Mouse (Mus musculus): Measurements from ENCODE around the gene Stra8. TPM values are rescaled to one million over a fixed set of nuclear protein-coding genes. Genes with fewer than 3 reads are reported as not detected.

Stra8 gene
- polyA plus RNA-seq, 1 experiment from 2014 or later = not detected

GRCm38 (mm10) chr6:34877509-34878321, 42.2 kb upstream of the Stra8 start, which contains the start of gene Cyren:
Gene Cyren (minus strand): TSS chr6:34878060.
- Histone ChIP-seq H3K36me3 (ENCODE audit: control insufficient read depth, insufficient read depth, low read length) (no peaks in the 10 kb centered on the region; the same call in 1 of the 2 replicates), H3K4me2 (ENCODE audit: low read depth, severe bottlenecking) (peak within 1 kb of the TSS; percentile 58), H3K27ac (replicated peaks; ENCODE audit: low read depth, low read length) (peak within 1 kb of the TSS; percentile 81), H3K9ac (ENCODE audit: low read length) (peak within 1 kb of the TSS; percentile 89), H3K9me3 (ENCODE audit: control insufficient read depth, low read length) (no peaks in the 10 kb centered on the region), H3K4me3 (ENCODE audit: low read depth, low read length) (peak within 1 kb of the TSS; percentile 66), H3K27me3 (ENCODE audit: control insufficient read depth, insufficient read depth, low read length) (no peaks in the 10 kb centered on the region), H3K4me1 (ENCODE audit: control insufficient read depth, insufficient read depth, low read length) (peaks cover 8% of the 10 kb centered on the region)
- peak; percentile 92 for DNase-seq (ENCODE audit: low spot score)
- WGBS = under 1% methylated on average over 56 of the region's 56 CpGs
- peak; percentile 88 for ATAC-seq (ENCODE audit: insufficient number of reproducible peaks, low FRiP score, low TSS enrichment, low read depth)

GRCm38 (mm10) chr6:34879101-34879740, 40.7 kb upstream of the Stra8 start:
- ATAC-seq (ENCODE audit: insufficient number of reproducible peaks, low FRiP score, low TSS enrichment, low read depth) (no peak), DNase-seq (ENCODE audit: low spot score) (no peak)
- Histone ChIP-seq H3K4me1 (ENCODE audit: control insufficient read depth, insufficient read depth, low read length) (peaks cover 8% of the 10 kb centered on the region), H3K27ac (replicated peaks; ENCODE audit: low read depth, low read length) (no peak overlapping the region), H3K9ac (ENCODE audit: low read length) (no peak overlapping the region), H3K36me3 (ENCODE audit: control insufficient read depth, insufficient read depth, low read length) (no peaks in the 10 kb centered on the region), H3K4me3 (ENCODE audit: low read depth, low read length) (no peak overlapping the region), H3K4me2 (ENCODE audit: low read depth, severe bottlenecking) (no peak overlapping the region), H3K9me3 (ENCODE audit: control insufficient read depth, low read length) (no peaks in the 10 kb centered on the region), H3K27me3 (ENCODE audit: control insufficient read depth, insufficient read depth, low read length) (no peaks in the 10 kb centered on the region)
- WGBS = 87% methylated on average over 16 of the region's 16 CpGs

- Histone ChIP-seq H3K27ac (replicated peaks; ENCODE audit: low read depth, low read length) (no peak overlapping the region), H3K27me3 (ENCODE audit: control insufficient read depth, insufficient read depth, low read length) (no peaks in the 10 kb centered on the region), H3K4me3 (ENCODE audit: low read depth, low read length) (no peak overlapping the region), H3K4me1 (ENCODE audit: control insufficient read depth, insufficient read depth, low read length) (peaks cover 8% of the 10 kb centered on the region), H3K36me3 (ENCODE audit: control insufficient read depth, insufficient read depth, low read length) (no peaks in the 10 kb centered on the region), H3K9ac (ENCODE audit: low read length) (no peak overlapping the region; the same call in 1 of the 2 replicates), H3K4me2 (ENCODE audit: low read depth, severe bottlenecking) (no peak overlapping the region), H3K9me3 (ENCODE audit: control insufficient read depth, low read length) (no peaks in the 10 kb centered on the region)
- WGBS = 62% methylated on average over 6 of the region's 6 CpGs
- ATAC-seq (ENCODE audit: insufficient number of reproducible peaks, low FRiP score, low TSS enrichment, low read depth) = no peak
- no peak for DNase-seq (ENCODE audit: low spot score)
Observed at GRCm38 (mm10) chr6:34879911-34880475, 40.0 kb upstream of the Stra8 start.

- no peak overlapping the region for H3K27ac ChIP-seq (replicated peaks; ENCODE audit: low read depth, low read length)
- ATAC-seq (ENCODE audit: insufficient number of reproducible peaks, low FRiP score, low TSS enrichment, low read depth) = no peak
- no peak overlapping the region for H3K4me2 ChIP-seq (ENCODE audit: low read depth, severe bottlenecking)
- no peaks in the 10 kb centered on the region for H3K4me1 ChIP-seq (ENCODE audit: control insufficient read depth, insufficient read depth, low read length)
- H3K9ac ChIP-seq (ENCODE audit: low read length) = no peak overlapping the region
- DNase-seq (ENCODE audit: low spot score) = no peak
- H3K27me3 ChIP-seq (ENCODE audit: control insufficient read depth, insufficient read depth, low read length) = no peaks in the 10 kb centered on the region
- WGBS = 84% methylated on average over 7 of the region's 7 CpGs
- no peak overlapping the region for H3K4me3 ChIP-seq (ENCODE audit: low read depth, low read length)
- H3K9me3 ChIP-seq (ENCODE audit: control insufficient read depth, low read length) = no peaks in the 10 kb centered on the region
- no peaks in the 10 kb centered on the region; the same call in 1 of the 2 replicates for H3K36me3 ChIP-seq (ENCODE audit: control insufficient read depth, insufficient read depth, low read length)
Observed at GRCm38 (mm10) chr6:34884724-34885123, 35.2 kb upstream of the Stra8 start.

DNA sequence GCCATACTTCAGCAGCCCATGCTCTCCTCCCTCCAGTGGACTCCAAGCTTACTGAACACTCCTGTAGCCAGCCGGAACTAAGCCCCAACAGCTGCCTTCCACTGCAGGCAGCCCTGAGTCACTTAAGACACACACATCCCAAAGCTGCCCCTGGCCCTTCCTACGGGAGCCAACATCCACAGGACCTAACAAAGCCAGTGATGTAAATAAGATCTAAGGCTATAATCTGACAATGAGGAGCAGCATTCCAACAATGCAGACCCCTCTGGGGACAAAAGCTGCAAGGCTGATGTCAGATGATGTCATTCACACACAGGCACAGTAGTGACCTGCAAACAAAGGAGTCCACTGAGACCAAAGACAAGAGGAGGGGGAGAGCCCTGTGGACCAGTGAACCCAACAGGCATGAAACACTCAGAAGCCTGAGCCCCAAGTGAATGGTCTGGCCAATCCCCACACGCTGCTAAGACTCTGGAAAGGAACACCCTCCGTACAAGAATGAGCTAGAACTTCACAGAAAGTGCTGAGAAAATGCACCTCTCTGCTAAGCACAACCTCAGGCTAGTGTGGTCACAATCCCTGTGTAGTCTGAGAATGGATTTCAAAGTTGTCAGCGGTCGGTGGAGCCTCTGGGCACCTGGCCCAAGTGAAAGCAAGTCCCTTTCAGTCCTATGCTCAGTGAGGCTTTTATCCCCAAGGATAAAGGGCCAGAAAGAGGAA, 32.7 kb upstream of the Stra8 start:
- peaks cover 7% of the 10 kb centered on the region for H3K36me3 ChIP-seq (ENCODE audit: control insufficient read depth, insufficient read depth, low read length)
- H3K4me1 ChIP-seq (ENCODE audit: control insufficient read depth, insufficient read depth, low read length) = no peaks in the 10 kb centered on the region
- WGBS = 93% methylated on average over 6 of the region's 6 CpGs
- H3K4me3 ChIP-seq (ENCODE audit: low read depth, low read length) = no peak overlapping the region
- no peaks in the 10 kb centered on the region for H3K9me3 ChIP-seq (ENCODE audit: control insufficient read depth, low read length)
- no peaks in the 10 kb centered on the region for H3K27me3 ChIP-seq (ENCODE audit: control insufficient read depth, insufficient read depth, low read length)
- no peak overlapping the region for H3K27ac ChIP-seq (replicated peaks; ENCODE audit: low read depth, low read length)
- no peak overlapping the region for H3K4me2 ChIP-seq (ENCODE audit: low read depth, severe bottlenecking)
- H3K9ac ChIP-seq (ENCODE audit: low read length) = no peak overlapping the region
- DNase-seq (ENCODE audit: low spot score) (no peak), ATAC-seq (ENCODE audit: insufficient number of reproducible peaks, low FRiP score, low TSS enrichment, low read depth) (no peak; the same call in 1 of the 2 replicates)

GRCm38 (mm10) chr6:34889185-34889584, 30.8 kb upstream of the Stra8 start:
- no peak overlapping the region for H3K9ac ChIP-seq (ENCODE audit: low read length)
- H3K4me1 ChIP-seq (ENCODE audit: control insufficient read depth, insufficient read depth, low read length) = no peaks in the 10 kb centered on the region

DNA sequence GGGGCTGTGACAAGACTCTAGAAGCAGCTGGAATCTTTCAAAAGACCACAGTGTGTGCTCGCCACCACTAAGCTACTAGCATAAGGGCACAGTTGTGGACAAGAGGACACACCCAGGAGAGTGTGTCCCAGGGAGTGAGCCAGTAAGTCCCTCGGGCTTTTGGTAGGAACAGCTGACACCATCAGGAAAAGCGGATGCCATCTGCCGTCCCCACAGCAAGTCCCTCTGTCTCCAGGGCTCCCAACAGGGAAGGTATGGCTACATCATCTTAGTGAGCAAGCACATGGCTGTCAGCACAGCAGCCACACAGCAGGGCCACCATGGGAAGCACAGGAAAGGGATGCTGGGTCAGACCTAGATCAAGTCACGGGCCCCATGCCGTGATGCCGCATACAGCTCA, 24.4 kb upstream of the Stra8 start:
- Histone ChIP-seq H3K9me3 (ENCODE audit: control insufficient read depth, low read length) (no peaks in the 10 kb centered on the region), H3K9ac (ENCODE audit: low read length) (no peak overlapping the region), H3K36me3 (ENCODE audit: control insufficient read depth, insufficient read depth, low read length) (peaks cover 14% of the 10 kb centered on the region), H3K4me1 (ENCODE audit: control insufficient read depth, insufficient read depth, low read length) (no peaks in the 10 kb centered on the region), H3K4me2 (ENCODE audit: low read depth, severe bottlenecking) (no peak overlapping the region), H3K27me3 (ENCODE audit: control insufficient read depth, insufficient read depth, low read length) (no peaks in the 10 kb centered on the region), H3K27ac (replicated peaks; ENCODE audit: low read depth, low read length) (no peak overlapping the region), H3K4me3 (ENCODE audit: low read depth, low read length) (no peak overlapping the region)
- DNase-seq (ENCODE audit: low spot score) = no peak
- ATAC-seq (ENCODE audit: insufficient number of reproducible peaks, low FRiP score, low TSS enrichment, low read depth) = no peak
- 85% methylated on average over 7 of the region's 7 CpGs for WGBS

More at GRCm38 (mm10) chr6:34889185-34889584, 30.8 kb upstream of the Stra8 start:
- DNase-seq (ENCODE audit: low spot score) (no peak), ATAC-seq (ENCODE audit: insufficient number of reproducible peaks, low FRiP score, low TSS enrichment, low read depth) (no peak)
- Histone ChIP-seq H3K9me3 (ENCODE audit: control insufficient read depth, low read length) (no peaks in the 10 kb centered on the region), H3K4me2 (ENCODE audit: low read depth, severe bottlenecking) (no peak overlapping the region), H3K4me3 (ENCODE audit: low read depth, low read length) (no peak overlapping the region), H3K36me3 (ENCODE audit: control insufficient read depth, insufficient read depth, low read length) (peaks cover 12% of the 10 kb centered on the region), H3K27ac (replicated peaks; ENCODE audit: low read depth, low read length) (no peak overlapping the region), H3K27me3 (ENCODE audit: control insufficient read depth, insufficient read depth, low read length) (no peaks in the 10 kb centered on the region)
- WGBS = 74% methylated on average over 4 of the region's 4 CpGs

- Histone ChIP-seq H3K4me1 (ENCODE audit: control insufficient read depth, insufficient read depth, low read length) (no peaks in the 10 kb centered on the region), H3K36me3 (ENCODE audit: control insufficient read depth, insufficient read depth, low read length) (peaks cover 12% of the 10 kb centered on the region), H3K27me3 (ENCODE audit: control insufficient read depth, insufficient read depth, low read length) (no peaks in the 10 kb centered on the region), H3K9me3 (ENCODE audit: control insufficient read depth, low read length) (no peaks in the 10 kb centered on the region), H3K27ac (replicated peaks; ENCODE audit: low read depth, low read length) (no peak overlapping the region), H3K4me2 (ENCODE audit: low read depth, severe bottlenecking) (no peak overlapping the region), H3K9ac (ENCODE audit: low read length) (no peak overlapping the region), H3K4me3 (ENCODE audit: low read depth, low read length) (no peak overlapping the region)
- WGBS = 58% methylated on average over 16 of the region's 16 CpGs
- ATAC-seq (ENCODE audit: insufficient number of reproducible peaks, low FRiP score, low TSS enrichment, low read depth) = no peak; the same call in 1 of the 2 replicates
- DNase-seq (ENCODE audit: low spot score) = no peak
Observed at GRCm38 (mm10) chr6:34896168-34896780, 23.7 kb upstream of the Stra8 start.
